Mouse (Mus musculus) hematopoietic stem cell, adult 5-6 weeks (primary cell): ENCODE data around the gene Tectb. TPM values are rescaled to one million over a fixed set of nuclear protein-coding genes. Genes with fewer than 3 reads are reported as not detected.

Experiments
- ATAC-seq, 2 experiments: fragments of 125-278 bp in 1 of 2; replicated peaks in 1 of 2; 2 replicates each; pipeline ENCODE4 v1.8.0; 2016 to 2017; ENCODE audit warnings: inconsistent platforms in 2 of 2, mild to moderate bottlenecking in 2 of 2, moderate number of reproducible peaks in 2 of 2, low read depth in 1 of 2, moderate TSS enrichment in 1 of 2; ENCODE audit not compliant: low FRiP score in 2 of 2, poor library complexity in 2 of 2, severe bottlenecking in 2 of 2, insufficient read depth in 1 of 2, low TSS enrichment in 1 of 2
- total RNA-seq: library from RNA; stranded (forward); fragments of 172-1452, 232-1000 nt; gene quantifications from 2 replicates; pipeline ENCODE4 v1.2.3, GENCODE M21; 2017

Tectb gene
- total RNA-seq, 1 experiment from 2014 or later, result not detected

DNA sequence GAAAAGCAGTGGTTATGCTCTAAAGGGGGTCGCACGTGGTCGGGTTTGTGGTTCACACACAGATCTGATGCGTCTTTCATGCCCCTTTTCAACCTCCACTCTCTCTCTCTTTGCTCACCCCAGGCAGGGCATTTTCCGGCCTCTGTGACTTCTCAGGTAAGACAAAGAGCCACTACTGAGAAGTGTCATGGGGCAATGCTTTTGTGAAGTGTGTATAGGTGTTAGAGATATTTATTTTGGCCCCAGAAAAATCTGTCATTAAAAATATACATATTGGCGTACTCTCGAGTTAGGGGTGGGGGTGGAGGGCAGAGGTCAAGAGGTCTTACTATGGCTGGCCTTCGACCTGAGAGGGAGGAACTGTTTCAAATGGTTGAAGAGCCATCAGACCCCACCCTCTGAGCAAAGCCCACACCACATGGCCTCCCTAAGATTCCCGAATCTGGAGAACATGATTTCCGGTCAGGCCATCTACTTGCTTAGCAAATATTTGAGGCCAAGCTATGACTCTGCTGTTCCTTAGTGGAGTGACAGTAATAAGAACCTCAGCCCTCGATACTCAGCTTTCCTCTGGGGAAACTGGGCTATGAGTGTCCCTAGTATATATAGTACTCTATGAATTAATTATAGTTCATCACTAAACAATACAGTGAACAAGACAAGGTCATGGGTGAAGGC, 13.3 kb downstream of the Tectb start:
- ATAC-seq, result no peak

DNA sequence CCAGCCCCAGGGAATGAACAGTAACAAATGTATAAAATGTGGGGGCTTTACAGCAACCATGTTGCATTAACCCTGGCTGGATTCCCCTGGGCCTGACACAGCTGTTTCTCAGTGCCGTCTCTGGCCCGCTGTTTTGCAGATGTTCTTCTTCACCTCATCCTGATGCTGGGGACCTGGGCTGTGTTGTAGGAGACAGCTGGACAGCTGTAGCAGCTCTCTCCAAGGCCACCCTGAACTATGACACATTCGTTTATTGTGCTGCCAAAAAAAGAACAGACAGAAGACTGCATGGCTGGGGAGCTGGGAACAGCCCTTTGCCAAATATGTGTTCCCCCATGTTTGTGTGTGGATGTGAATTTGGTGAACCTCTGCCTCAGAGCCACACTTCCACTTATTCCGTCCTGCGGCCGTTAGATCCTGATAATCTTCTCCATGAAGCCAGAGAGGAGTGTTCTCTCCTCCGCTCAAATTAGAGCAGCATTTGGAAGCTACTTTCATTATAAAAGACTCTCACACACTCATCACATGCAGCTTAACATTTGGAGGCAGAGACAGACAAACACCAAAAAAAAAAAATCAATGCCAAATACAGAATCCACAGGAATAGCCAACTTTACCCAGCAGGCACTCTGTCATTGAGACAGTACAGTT, 14.1 kb downstream of the Tectb start:
- no peak for ATAC-seq

DNA sequence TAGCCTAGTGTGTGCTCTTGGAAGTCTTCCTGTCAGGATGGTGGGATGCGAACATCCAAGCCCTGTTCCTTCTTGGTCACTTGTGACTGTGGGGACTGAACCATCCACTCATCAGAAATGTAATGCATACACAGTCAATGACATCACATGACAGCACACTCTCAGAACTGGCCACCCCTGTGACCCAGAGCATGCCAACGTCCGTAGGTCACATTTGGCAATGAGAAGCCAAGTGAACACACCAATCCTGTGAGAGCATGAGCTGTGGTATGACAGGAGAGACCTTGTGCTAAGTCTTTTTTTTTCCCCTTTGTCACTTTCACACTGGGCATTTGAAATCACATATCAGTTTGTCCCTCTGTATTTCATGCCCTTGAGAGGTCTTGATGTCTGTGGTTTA, 15.0 kb downstream of the Tectb start:
- no peak for ATAC-seq

DNA sequence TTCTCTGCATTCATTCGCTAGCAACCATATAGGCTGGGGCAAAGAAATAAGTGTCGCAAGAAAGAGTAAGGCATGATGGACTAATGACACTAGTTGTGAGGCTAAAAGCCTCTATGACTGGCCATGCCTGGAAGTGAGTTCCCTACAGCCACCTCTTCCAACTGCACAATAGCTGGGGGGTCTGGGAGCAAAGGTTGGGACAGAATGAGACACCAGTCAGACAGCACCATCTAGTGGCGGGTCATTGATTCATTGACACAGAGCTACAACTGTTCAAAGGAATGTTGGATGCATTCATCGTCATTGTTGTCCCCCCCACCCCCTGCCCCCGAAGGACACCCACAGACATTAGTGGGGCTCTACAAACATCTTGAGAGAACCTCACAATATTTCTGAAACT, 17.8 kb downstream of the Tectb start:
- ATAC-seq, result peak; percentile 46 to 48; a peak in 1 of 4 replicates

DNA sequence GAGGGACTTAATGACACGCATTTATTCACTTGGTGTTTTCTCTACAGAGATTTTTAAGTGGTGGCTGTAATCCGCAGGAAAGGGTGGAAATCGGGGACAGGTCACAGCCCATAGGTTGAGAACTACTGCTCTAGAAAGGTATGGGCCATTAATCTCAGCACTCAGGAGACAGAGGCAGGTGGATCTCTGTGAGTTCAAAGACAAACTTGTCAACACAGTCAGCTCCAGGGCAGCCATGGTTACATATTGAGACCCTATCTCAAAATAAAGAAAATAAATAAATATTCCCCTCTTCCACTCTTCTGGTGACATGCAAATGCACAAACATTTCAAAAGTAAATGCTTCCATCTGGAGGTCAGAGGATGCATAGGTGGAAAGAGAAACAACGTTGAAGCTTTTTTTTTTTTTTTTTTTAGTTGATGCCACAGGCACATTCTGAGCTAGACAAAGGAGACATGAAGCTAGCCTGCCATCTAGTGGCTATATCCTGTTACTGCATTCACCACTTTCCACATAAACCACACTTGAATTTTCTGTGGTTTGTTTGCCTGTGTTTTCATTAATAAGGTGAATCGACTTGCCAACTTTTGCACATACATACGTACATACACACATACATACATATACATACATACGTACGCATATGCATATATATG, 26.1 kb downstream of the Tectb start:
- peak; percentile 53 to 76; a peak in 2 of 4 replicates for ATAC-seq

DNA sequence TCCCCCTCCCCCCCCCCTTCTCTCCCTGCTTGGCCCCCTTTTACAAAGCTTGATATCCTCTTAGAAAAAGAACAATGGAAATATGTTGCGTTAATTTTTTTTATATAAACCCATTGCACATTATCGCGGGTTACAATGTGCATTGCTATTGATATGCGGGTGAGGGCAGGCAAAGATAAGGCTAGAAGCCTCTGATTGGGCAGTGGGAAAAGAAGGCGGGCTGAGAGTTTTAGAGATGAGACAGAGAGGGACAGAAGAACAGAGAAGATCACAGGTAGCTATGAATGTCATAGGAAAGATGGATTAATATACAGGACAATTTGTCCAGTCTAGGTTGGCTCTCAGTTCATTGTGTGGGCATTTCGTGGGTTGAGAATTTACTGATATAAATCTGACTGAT, 26.7 kb downstream of the Tectb start:
- ATAC-seq, result peak in 1 of 2 experiments; percentile 13; a peak in 1 of 4 replicates

DNA sequence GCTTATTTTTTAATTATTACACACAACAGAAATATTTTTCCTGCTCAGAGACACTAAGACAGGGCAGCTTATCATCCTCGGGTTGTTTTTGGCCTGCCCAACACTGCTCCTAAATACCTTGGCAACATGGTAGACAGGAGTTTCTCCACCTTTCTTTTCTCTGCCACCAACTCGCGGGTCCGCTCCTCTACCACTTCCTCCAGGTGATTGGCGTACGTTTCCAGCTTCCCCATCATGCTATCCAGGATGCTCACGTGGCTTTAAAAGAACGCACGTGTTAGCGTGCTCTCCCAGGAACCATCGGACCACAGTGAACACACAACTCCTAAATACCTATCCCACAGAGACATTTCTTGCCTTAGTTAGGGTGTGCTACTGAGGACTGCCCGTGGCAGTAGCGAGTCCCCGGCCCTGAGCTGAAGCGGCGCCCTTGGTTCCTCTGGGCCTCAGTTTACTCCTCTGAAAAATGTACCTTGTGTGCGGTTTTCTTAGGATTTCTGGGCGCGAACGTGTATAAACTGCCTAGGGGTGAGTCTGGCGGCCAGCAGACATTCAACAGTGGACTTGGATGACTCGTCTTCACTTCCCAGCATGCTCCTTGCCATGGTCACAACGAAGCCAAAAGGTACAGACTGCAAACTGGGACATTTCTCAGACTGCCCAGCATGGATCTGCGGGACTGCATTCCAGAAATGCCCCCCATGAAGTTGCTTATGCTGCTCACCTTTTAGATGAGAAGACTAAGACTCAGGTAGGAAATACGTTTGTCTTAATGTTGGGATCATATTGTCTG, 27.4 kb downstream of the Tectb start:
- no peak for ATAC-seq

DNA sequence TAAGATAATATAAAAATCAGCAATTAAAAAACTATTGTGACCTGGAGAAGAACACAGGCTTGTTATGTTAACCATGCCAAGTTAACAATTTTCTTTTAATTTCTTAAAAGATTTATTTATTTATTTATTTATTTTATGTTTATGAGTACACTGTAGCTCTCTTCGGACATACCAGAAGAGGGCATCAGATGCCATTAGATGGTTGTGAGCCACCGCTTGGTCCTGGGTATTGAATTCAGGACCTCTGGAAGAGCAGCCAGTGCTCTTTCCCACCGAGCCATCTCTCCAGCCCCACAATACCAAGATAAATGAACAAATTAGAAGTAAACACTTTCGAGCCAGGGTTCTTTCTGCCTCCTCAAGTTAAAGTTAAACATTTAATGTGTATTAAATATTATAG, 28.1 kb downstream of the Tectb start:
- ATAC-seq, result no peak

DNA sequence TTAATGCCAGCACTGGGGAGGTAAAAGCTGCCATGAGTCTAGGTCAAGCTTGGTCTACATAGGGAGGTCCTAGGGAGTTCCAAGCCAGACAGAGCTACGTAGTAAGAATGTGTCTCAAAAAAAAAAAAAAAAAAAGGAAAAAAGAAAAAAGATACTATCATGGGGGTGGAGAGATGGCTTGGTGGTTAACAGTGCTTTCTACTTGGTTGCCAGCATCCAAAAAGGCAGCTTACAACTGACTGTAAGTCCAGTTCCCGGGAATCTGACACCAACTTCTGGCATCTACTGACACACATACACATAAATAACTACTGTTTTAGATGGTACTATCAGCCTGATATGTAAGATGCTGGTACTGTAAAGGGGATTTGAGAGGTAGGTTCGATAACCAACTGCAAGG, 28.6 kb downstream of the Tectb start:
- ATAC-seq, result no peak

DNA sequence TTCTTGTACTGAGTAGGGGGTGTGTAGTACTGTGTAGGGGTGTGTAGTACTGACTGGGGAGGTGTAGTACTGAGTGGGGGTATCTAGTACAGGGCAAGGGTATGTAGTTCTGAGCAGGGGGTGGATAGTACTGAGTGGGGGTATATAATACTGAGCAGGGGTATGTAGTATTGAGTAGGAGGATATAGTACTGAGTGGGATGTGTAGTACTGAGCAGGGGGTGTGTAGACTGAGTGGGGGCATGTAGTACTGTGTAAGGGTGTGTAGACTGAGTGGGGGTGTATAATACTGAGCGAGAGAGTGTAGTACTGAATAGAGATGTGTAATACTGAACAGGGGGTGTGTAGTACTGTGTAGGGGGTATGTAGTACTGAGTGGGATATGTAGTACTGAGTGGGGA, 31.2 kb downstream of the Tectb start:
- no peak for ATAC-seq

DNA sequence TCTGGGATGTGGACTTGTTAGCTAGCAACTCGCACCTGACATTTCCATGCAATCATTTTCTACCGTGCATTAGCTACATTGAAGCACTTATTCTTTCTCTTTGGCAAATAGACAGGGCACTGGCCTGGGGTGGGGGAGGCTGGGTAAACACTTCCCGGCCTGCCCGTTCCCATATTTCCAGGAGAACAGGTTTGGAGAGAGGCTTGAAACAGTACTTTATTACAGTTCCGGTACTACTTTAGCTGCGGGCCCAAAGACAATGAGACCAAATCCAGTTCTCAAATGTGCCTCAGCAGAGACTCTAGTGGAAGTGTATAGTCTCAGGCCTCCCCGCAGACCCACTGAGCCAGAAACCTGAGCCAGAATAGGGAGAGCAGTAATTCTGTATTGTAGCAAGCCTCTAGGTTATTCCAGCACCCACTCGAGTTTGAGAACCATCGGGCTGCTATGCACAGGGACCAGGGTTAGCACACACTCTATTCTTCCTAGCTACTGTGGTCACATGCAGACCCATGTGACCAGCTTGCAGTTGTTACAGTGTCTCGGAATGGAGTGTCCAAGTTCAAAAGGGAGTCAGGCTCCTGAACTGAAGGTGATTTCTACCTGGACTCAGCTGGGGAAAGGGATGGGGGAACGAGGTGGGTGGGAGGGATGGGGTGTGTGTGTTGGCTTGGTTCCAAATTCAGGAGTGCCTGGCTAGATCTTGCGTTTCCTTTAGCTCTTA, 33.2 kb downstream of the Tectb start:
- ATAC-seq, result no peak

DNA sequence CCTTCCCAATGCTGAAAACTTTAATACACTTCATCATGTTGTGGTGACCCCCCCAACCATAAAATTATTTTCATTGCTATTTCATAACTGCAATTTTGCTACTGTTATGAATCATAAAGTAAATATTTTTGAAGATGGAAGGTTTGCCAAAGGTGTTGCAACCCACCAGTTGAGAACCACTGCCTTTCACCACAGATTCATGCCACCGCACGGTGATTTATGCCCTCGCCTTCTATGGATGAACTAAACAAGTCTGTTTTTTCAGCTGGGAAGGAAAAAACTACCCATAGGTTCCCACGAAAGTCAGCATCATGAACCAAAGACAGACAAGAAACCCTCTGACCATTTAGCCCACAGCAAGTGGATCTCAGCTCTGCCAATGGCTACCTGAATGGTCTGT, 36.3 kb downstream of the Tectb start:
- ATAC-seq, result no peak

DNA sequence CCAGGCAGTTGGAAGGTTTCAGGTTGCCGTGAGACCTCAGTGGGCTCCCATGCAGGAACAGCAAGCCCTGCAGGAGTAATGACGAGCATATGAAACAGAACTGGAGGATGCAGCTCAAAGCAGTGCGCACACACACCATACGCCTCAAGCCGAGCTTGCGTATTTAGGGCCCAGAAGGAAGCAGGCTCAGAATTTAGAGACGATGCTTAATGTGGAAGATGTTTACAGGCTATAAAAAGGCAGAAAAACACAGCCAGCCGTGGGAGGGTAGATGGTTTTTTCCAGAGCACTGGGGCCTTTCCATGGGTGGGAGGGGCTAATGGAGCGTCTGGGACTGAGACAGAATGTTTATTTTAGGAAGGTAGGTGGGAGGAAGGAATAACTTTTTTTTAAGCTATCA, 36.8 kb downstream of the Tectb start:
- ATAC-seq, result no peak

DNA sequence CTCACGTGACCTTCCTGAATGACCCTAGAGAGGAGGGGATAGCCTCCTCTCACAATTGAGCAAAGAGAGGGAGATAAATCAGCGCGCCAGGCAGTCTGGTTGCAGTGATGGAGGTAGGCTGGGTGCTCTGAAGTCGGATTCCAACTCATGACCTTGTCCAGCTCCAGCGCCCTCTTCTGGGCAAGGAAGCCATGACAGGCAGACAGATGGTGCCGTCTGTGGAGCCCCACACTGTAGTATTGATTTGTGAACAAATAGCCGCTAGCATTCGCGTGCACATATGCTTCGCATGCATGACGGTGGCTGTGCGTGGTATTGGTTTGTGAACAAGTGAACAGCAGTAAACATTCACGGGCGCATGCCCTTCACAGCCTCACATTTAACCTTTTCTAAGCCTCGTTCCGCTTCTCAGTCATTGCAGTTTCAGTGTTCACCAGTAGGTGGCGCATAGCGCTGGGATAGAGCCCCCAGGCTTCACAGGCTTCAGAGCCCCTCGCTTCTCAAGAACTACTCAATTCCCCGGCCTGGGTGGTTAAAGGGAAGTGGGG, 37.7 kb downstream of the Tectb start:
- peak; percentile 84 to 95 for ATAC-seq

DNA sequence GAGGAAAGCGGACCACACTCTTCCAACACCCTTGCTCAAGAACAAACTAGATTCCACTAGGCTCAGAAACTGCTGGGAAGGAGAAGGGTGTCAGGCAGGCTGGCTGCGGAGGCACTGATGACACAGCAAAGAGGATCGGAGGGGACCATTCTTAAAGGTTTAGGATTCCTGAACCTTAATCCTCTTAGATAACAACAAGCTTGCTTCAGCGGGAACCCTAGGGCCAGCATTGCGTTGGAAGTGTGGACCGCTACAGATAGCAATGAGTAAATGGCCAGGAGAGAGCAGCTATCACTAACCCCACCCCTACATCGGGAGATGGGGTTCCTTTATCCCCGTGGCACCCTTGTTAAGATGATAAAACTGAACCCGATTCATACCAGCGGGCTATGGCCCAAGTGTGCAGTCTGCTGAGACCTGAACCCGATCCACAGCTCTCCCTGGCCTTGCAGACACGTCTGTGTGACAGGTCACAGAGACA, 38.2 kb downstream of the Tectb start:
- ATAC-seq, result peak; percentile 36 to 59; a peak in 1 of 4 replicates

DNA sequence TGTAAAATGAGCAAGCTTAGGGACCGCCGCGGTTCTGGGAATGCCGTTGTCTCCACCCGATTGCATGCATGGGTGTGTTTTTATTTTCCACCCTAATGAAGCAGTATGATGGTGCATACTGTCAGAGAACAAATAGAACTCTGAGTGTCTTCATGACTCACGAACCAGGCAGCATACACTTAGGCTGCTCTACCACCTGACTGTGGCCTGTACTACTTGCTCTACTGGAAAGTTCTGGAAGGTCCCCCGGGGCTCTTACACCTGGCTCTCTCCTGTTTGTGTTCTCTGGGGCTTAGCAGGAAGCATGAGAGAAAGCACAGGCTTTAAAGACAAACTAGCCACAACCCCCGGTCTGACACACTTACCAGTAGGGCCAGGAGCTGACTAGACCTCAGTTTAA, 38.8 kb downstream of the Tectb start:
- no peak for ATAC-seq

DNA sequence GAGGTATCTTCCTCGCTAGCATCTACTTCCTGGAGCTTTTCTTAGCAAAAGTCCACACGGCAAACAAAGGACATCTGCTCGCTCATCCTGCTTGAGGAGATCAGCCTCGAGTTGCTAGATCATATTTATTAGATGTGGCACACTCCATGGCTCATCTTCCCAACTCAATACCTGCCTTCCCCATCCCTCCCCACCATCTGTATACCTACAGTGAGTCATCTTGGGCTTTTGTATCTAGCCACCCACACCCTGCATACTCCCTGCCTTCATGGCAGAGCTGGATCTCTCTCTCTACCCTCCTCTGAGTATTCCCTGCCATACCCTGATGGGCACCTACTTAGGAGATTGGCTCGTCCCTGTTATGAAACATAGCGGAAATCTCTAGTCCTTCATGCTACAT, 40.7 kb downstream of the Tectb start:
- no peak for ATAC-seq
